Mouse (Mus musculus): ENCODE measurements around the gene Zbtb8b. TPM values are rescaled to one million over a fixed set of nuclear protein-coding genes. Genes with fewer than 3 reads are reported as not detected.

Zbtb8b gene
- polyA plus RNA-seq, 1 experiment from 2014 or later = 3.1 TPM

DNA sequence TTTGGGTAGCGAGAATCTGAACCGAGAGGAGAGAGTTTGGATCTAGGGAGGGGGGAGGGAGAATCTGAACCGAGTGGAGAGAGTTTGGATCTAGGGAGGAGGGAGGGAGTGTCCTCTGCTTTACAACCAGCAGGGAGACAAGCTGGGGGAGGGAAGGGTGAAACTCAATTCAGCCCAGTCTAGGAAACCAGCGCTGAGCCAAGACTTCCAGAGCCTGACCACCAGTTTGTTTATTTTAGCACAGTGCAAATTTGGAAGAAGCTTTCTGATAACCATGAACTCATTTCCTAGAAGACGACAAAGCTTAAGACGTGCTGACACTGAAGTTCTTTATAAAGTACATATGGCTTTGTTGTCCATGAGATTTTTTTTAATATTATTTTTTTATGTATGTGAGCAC is 56.2 kb downstream of the Zbtb8b start:
- Histone ChIP-seq H3K4me3 (ENCODE audit: low read length) (no peak overlapping the region), H3K27me3 (ENCODE audit: control insufficient read depth, insufficient read depth, low read length) (no peaks in the 10 kb centered on the region), H3K4me1 (ENCODE audit: control insufficient read depth, insufficient read depth, low read length) (0 out of 2 replicates have a peak, but pooled peaks cover 5% of the 10 kb centered on the region), H3K9me3 (ENCODE audit: control insufficient read depth, low read length) (no peaks in the 10 kb centered on the region), H3K9ac (ENCODE audit: low read depth, low read length) (0 out of 2 replicates have a peak overlapping the region, but pooled peaks have one; percentile 18), H3K36me3 (ENCODE audit: control insufficient read depth, insufficient read depth, low read length) (no peaks in the 10 kb centered on the region), H3K27ac (ENCODE audit: low read depth, low read length) (peak overlapping the region; percentile 73), H3K4me2 (replicated peaks; ENCODE audit: low read depth, low read length) (no peak overlapping the region)
- ATAC-seq (ENCODE audit: low FRiP score, low TSS enrichment) = peak; percentile 65; the same call in 1 of the 2 replicates
- 17% methylated on average over 6 of the region's 6 CpGs for WGBS

DNA sequence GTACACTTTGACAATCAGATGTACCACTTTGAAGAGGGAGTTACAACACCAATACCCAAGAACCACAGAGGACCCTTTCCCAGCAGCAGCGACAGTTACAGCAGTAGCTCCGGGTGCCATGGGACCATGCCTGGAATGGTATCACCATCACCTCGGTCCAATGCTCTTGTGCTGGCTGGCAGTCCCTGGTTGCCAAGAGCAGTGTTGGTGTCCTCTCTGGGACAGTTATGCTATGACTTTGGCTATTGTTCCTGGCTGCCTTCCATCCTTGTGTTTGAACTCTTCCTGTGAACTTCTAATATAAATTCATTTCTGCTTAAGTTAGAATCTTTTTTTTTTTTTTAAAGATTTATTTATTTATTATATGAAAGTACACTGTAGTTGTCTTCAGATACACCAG is 57.1 kb downstream of the Zbtb8b start:
- Histone ChIP-seq H3K9ac (ENCODE audit: low read depth, low read length) (no peak overlapping the region), H3K27me3 (ENCODE audit: control insufficient read depth, insufficient read depth, low read length) (0 out of 2 replicates have a peak, but pooled peaks cover 3% of the 10 kb centered on the region), H3K36me3 (ENCODE audit: control insufficient read depth, insufficient read depth, low read length) (no peaks in the 10 kb centered on the region), H3K27ac (ENCODE audit: low read depth, low read length) (no peak overlapping the region), H3K4me1 (ENCODE audit: control insufficient read depth, insufficient read depth, low read length) (0 out of 2 replicates have a peak, but pooled peaks cover 5% of the 10 kb centered on the region), H3K4me2 (replicated peaks; ENCODE audit: low read depth, low read length) (no peak overlapping the region), H3K4me3 (ENCODE audit: low read length) (no peak overlapping the region), H3K9me3 (ENCODE audit: control insufficient read depth, low read length) (no peaks in the 10 kb centered on the region)
- 91% methylated on average over 3 of the region's 3 CpGs for WGBS
- no peak for ATAC-seq (ENCODE audit: low FRiP score, low TSS enrichment)

DNA sequence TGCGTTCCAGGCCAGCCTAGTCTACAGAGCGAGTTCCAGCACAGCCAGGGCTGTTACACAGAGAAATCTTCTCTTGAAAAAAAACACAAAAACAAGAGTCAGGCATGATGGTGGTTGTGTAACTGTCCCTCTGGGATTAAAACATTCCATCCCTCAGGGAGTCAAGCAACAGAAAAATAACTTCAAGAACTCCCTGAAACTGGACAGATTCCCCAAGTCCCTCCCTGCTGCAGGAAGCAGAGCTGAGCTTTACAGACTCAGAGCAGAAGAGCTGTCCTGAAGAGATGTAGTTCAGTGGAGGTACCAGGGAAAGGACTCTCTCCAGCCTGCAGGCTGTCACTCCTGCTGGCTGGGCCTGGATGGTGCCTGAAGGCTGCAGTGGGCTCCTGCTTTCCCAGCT is 58.2 kb downstream of the Zbtb8b start:
- Histone ChIP-seq H3K4me1 (ENCODE audit: control insufficient read depth, insufficient read depth, low read length) (0 out of 2 replicates have a peak, but pooled peaks cover 5% of the 10 kb centered on the region), H3K4me3 (ENCODE audit: low read length) (no peak overlapping the region), H3K4me2 (replicated peaks; ENCODE audit: low read depth, low read length) (no peak overlapping the region), H3K9me3 (ENCODE audit: control insufficient read depth, low read length) (no peaks in the 10 kb centered on the region), H3K27me3 (ENCODE audit: control insufficient read depth, insufficient read depth, low read length) (0 out of 2 replicates have a peak, but pooled peaks cover 3% of the 10 kb centered on the region), H3K9ac (ENCODE audit: low read depth, low read length) (no peak overlapping the region), H3K36me3 (ENCODE audit: control insufficient read depth, insufficient read depth, low read length) (no peaks in the 10 kb centered on the region), H3K27ac (ENCODE audit: low read depth, low read length) (no peak overlapping the region)
- 90% methylated on average over 2 of the region's 2 CpGs for WGBS
- ATAC-seq (ENCODE audit: low FRiP score, low TSS enrichment) = no peak

DNA sequence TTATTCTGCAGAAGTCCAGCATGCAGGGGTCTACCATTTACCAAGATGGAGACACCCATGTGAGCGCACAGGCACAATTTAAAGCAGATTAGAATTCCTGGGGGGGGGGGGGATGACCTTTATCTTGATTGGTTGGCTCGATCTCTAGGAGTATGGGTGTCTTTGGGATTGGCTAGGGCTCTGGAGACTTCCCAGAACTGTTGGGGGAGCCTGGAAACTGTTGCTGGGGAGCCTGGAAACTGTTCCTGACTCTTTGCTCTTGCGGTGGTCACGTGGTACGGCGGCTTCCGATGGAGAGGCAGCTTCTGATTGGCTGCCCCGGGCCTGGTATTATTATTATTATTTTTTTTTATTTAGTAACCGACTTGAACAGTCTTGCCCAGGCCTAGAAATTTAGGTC is 58.6 kb downstream of the Zbtb8b start:
- H3K9me3 ChIP-seq (ENCODE audit: control insufficient read depth, low read length) = no peaks in the 10 kb centered on the region
- no peak overlapping the region for H3K9ac ChIP-seq (ENCODE audit: low read depth, low read length)
- no peaks in the 10 kb centered on the region for H3K36me3 ChIP-seq (ENCODE audit: control insufficient read depth, insufficient read depth, low read length)
- WGBS = 91% methylated on average over 9 of the region's 9 CpGs
- peaks cover 5% of the 10 kb centered on the region; the same call in 1 of the 2 replicates for H3K4me1 ChIP-seq (ENCODE audit: control insufficient read depth, insufficient read depth, low read length)
- H3K4me3 ChIP-seq (ENCODE audit: low read length) = no peak overlapping the region
- no peak overlapping the region for H3K4me2 ChIP-seq (replicated peaks; ENCODE audit: low read depth, low read length)
- 0 out of 2 replicates have a peak, but pooled peaks cover 3% of the 10 kb centered on the region for H3K27me3 ChIP-seq (ENCODE audit: control insufficient read depth, insufficient read depth, low read length)
- no peak overlapping the region for H3K27ac ChIP-seq (ENCODE audit: low read depth, low read length)
- no peak for ATAC-seq (ENCODE audit: low FRiP score, low TSS enrichment)

- no peaks in the 10 kb centered on the region for H3K36me3 ChIP-seq (ENCODE audit: control insufficient read depth, insufficient read depth, low read length)
- H3K9me3 ChIP-seq (ENCODE audit: control insufficient read depth, low read length) = no peaks in the 10 kb centered on the region
- H3K9ac ChIP-seq (ENCODE audit: low read depth, low read length) = no peak overlapping the region
- peaks cover 9% of the 10 kb centered on the region; the same call in 1 of the 2 replicates for H3K4me1 ChIP-seq (ENCODE audit: control insufficient read depth, insufficient read depth, low read length)
- H3K4me3 ChIP-seq (ENCODE audit: low read length) = no peak overlapping the region
- no peak overlapping the region for H3K4me2 ChIP-seq (replicated peaks; ENCODE audit: low read depth, low read length)
- WGBS = 75% methylated on average over 8 of the region's 8 CpGs
- H3K27me3 ChIP-seq (ENCODE audit: control insufficient read depth, insufficient read depth, low read length) = 0 out of 2 replicates have a peak, but pooled peaks cover 3% of the 10 kb centered on the region
- no peak for ATAC-seq (ENCODE audit: low FRiP score, low TSS enrichment)
- H3K27ac ChIP-seq (ENCODE audit: low read depth, low read length) = no peak overlapping the region
Measured at GRCm38 (mm10) chr4:129381148-129381547, 59.5 kb downstream of the Zbtb8b start.

DNA sequence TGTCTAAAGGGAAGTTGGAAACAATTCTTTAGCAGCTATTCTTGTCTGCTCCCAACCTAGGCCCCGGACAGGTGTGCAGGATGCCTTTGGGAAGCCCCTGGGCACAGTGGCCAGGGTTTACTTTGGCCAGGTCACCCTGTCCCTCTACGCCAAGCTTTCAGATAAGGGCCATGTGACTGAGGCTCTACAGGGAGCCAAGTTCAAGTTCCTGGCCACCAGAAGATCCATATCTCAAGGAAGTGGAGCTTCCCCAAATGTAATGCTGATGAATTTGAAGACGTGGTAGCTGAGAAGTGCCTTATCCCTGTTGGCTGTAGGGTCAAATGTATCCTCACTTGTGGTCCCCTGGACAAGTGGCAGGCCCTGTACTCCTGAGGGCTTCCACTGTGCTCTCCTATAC is 60.8 kb downstream of the Zbtb8b start:
- Histone ChIP-seq H3K4me3 (ENCODE audit: low read length) (no peak overlapping the region), H3K4me2 (replicated peaks; ENCODE audit: low read depth, low read length) (no peak overlapping the region), H3K27ac (ENCODE audit: low read depth, low read length) (no peak overlapping the region), H3K4me1 (ENCODE audit: control insufficient read depth, insufficient read depth, low read length) (peaks cover 9% of the 10 kb centered on the region; the same call in 1 of the 2 replicates), H3K9ac (ENCODE audit: low read depth, low read length) (no peak overlapping the region), H3K27me3 (ENCODE audit: control insufficient read depth, insufficient read depth, low read length) (0 out of 2 replicates have a peak, but pooled peaks cover 3% of the 10 kb centered on the region), H3K36me3 (ENCODE audit: control insufficient read depth, insufficient read depth, low read length) (no peaks in the 10 kb centered on the region), H3K9me3 (ENCODE audit: control insufficient read depth, low read length) (no peaks in the 10 kb centered on the region)
- no peak for ATAC-seq (ENCODE audit: low FRiP score, low TSS enrichment)
- WGBS = 78% methylated on average over 3 of the region's 3 CpGs

- WGBS = under 1% methylated on average over 59 of the region's 65 CpGs
- Histone ChIP-seq H3K4me1 (ENCODE audit: control insufficient read depth, insufficient read depth, low read length) (peaks cover 4% of the 10 kb centered on the region; the same call in 1 of the 2 replicates), H3K9ac (ENCODE audit: low read depth, low read length) (peak within 1 kb of the TSS; percentile 94), H3K27ac (ENCODE audit: low read depth, low read length) (peak within 1 kb of the TSS; percentile 78), H3K9me3 (ENCODE audit: control insufficient read depth, low read length) (no peaks in the 10 kb centered on the region), H3K4me3 (ENCODE audit: low read length) (peak within 1 kb of the TSS; percentile 79), H3K36me3 (ENCODE audit: control insufficient read depth, insufficient read depth, low read length) (no peaks in the 10 kb centered on the region), H3K27me3 (ENCODE audit: control insufficient read depth, insufficient read depth, low read length) (0 out of 2 replicates have a peak, but pooled peaks cover 3% of the 10 kb centered on the region), H3K4me2 (replicated peaks; ENCODE audit: low read depth, low read length) (peak within 1 kb of the TSS; percentile 85)
- peak; percentile 69 for ATAC-seq (ENCODE audit: low FRiP score, low TSS enrichment)
Measured at GRCm38 (mm10) chr4:129377601-129378390, 62.9 kb downstream of the Zbtb8b start, which contains the start of gene Zbtb8a. Gene Zbtb8a, minus strand, starts transcription at chr4:129378116.

GRCm38 (mm10) chr4:129376961-129377545 is 63.6 kb downstream of the Zbtb8b start:
- Histone ChIP-seq H3K4me1 (ENCODE audit: control insufficient read depth, insufficient read depth, low read length) (peaks cover 4% of the 10 kb centered on the region; the same call in 1 of the 2 replicates), H3K9ac (ENCODE audit: low read depth, low read length) (peak overlapping the region; percentile 94), H3K27me3 (ENCODE audit: control insufficient read depth, insufficient read depth, low read length) (0 out of 2 replicates have a peak, but pooled peaks cover 3% of the 10 kb centered on the region), H3K4me3 (ENCODE audit: low read length) (peak overlapping the region; percentile 79), H3K36me3 (ENCODE audit: control insufficient read depth, insufficient read depth, low read length) (no peaks in the 10 kb centered on the region), H3K9me3 (ENCODE audit: control insufficient read depth, low read length) (no peaks in the 10 kb centered on the region), H3K4me2 (replicated peaks; ENCODE audit: low read depth, low read length) (peak overlapping the region; percentile 85), H3K27ac (ENCODE audit: low read depth, low read length) (peak overlapping the region; percentile 78)
- WGBS = under 1% methylated on average over 45 of the region's 68 CpGs
- ATAC-seq (ENCODE audit: low FRiP score, low TSS enrichment) = peak; percentile 66
